ENCODE assay signal across 8 mouse cellular contexts in genomic region chr6:84181452-84181851, GRCm38 (mm10).
DNase-seq lines count a peak whose midpoint lies in the region; ATAC-seq lines count a peak whose summit lies in the region.
"Had no signal": no experiment of that assay in that cellular context is flagged by ENCODE, and none has a peak within 500 bp of the region (broad histone marks: within the 10 kb centered on the region; RNA-seq: fewer than 3 reads in every experiment).

No protein-coding gene starts in this region.

- no peaks in the 10 kb centered on the region for H3K36me3 ChIP-seq in hindbrain, embryonic 13.5 days

- peak; percentile 47 for DNase-seq in adrenal gland, postnatal 25 days
- DNase-seq in gastrocnemius, postnatal 10 days: peak; percentile 58
- peak; percentile 65 for DNase-seq in heart, postnatal 4 days
- peak; percentile 58 to 86 for DNase-seq in lung, postnatal 4 days
- DNase-seq in thymus, adult 18-20 months: no peak
- no peak for DNase-seq in neural tube, embryonic 10.5 days (ENCODE audit: extremely low spot score, low spot score)

- WGBS in hindbrain, embryonic 13.5 days: 49% methylated on average over 4 of the region's 4 CpGs

- H3K9me3 ChIP-seq in hindbrain, embryonic 13.5 days: 0 out of 2 replicates have a peak, but pooled peaks cover 3% of the 10 kb centered on the region

- no peak overlapping the region for H3K9ac ChIP-seq in hindbrain, embryonic 13.5 days

- no peak overlapping the region for H3K27ac ChIP-seq in hindbrain, embryonic 13.5 days
- H3K27ac ChIP-seq: macrophage had no signal

- H3K4me2 ChIP-seq in hindbrain, embryonic 13.5 days: no peak overlapping the region

- no peak overlapping the region for H3K4me3 ChIP-seq in hindbrain, embryonic 13.5 days

- ATAC-seq in hindbrain, embryonic 13.5 days (ENCODE audit: low FRiP score): no peak

- H3K27me3 ChIP-seq in hindbrain, embryonic 13.5 days: no peaks in the 10 kb centered on the region

- H3K4me1 ChIP-seq in hindbrain, embryonic 13.5 days (replicated peaks): no peaks in the 10 kb centered on the region

Comparison
In these comparisons a context has a peak if more than half of its experiments do, and no peak if none do; other contexts are left out.
1. DNase-seq: peak in adrenal gland, postnatal 25 days (single experiment), gastrocnemius, postnatal 10 days (single experiment), heart, postnatal 4 days (single experiment) and lung, postnatal 4 days (2 of 2); none in thymus, adult 18-20 months (0 of 2) and neural tube, embryonic 10.5 days (single experiment).